Mouse (Mus musculus) urinary bladder, postnatal 10 days (tissue): ENCODE data around the gene Lgmn.

ENCODE experiments used
- DNase-seq: peaks from one replicate; pipeline ENCODE4 v3.0.0; 2022; ENCODE audit warnings: low spot score

Lgmn gene

GRCm38 (mm10) chr12:102439632-102440023 lies at the start of gene Lgmn:
Lgmn (minus strand) TSS chr12:102439813.
- DNase-seq: peak; percentile 92

- no peak for DNase-seq
These were observed 45.3 kb upstream of the Lgmn start for GRCm38 (mm10) chr12:102484946-102485345.

- no peak for DNase-seq
These were observed 40.9 kb upstream of the Lgmn start for GRCm38 (mm10) chr12:102480481-102480880.

- no peak for DNase-seq
These were observed 34.8 kb upstream of the Lgmn start for GRCm38 (mm10) chr12:102474411-102474810.

GRCm38 (mm10) chr12:102468894-102469764 lies 29.5 kb upstream of the Lgmn start, which contains the start of gene Golga5:
Golga5 (plus strand) TSS chr12:102469135.
- DNase-seq: peak; percentile 88

- DNase-seq: no peak
These were observed 28.5 kb upstream of the Lgmn start for GRCm38 (mm10) chr12:102468136-102468535.

GRCm38 (mm10) chr12:102464650-102465049 lies 25.0 kb upstream of the Lgmn start:
- DNase-seq: no peak

- DNase-seq: no peak
These were observed 21.6 kb upstream of the Lgmn start for GRCm38 (mm10) chr12:102461177-102461576.

GRCm38 (mm10) chr12:102460014-102460413 lies 20.4 kb upstream of the Lgmn start:
- no peak for DNase-seq

- DNase-seq: no peak
These were observed 17.0 kb upstream of the Lgmn start for GRCm38 (mm10) chr12:102456467-102457193.

- DNase-seq: no peak
These were observed 14.0 kb upstream of the Lgmn start for GRCm38 (mm10) chr12:102453581-102453980.

- no peak for DNase-seq
These were observed 11.7 kb upstream of the Lgmn start for GRCm38 (mm10) chr12:102451126-102451851.

GRCm38 (mm10) chr12:102450437-102450836 lies 10.8 kb upstream of the Lgmn start:
- no peak for DNase-seq

GRCm38 (mm10) chr12:102445436-102445835 lies 5.8 kb upstream of the Lgmn start:
- DNase-seq: no peak

- no peak for DNase-seq
These were observed 4.1 kb upstream of the Lgmn start for GRCm38 (mm10) chr12:102443676-102444075.

GRCm38 (mm10) chr12:102442639-102443038 lies 3.0 kb upstream of the Lgmn start:
- DNase-seq: no peak

- no peak for DNase-seq
These were observed 1.5 kb upstream of the Lgmn start for GRCm38 (mm10) chr12:102441141-102441540.

- no peak for DNase-seq
These were observed 938 bp upstream of the Lgmn start for GRCm38 (mm10) chr12:102440551-102440950.

- DNase-seq: no peak
These were observed 506 bp downstream of the Lgmn start for GRCm38 (mm10) chr12:102438983-102439631.

- no peak for DNase-seq
These were observed 1.7 kb downstream of the Lgmn start for GRCm38 (mm10) chr12:102437952-102438351.

GRCm38 (mm10) chr12:102436939-102437526 lies 2.6 kb downstream of the Lgmn start:
- no peak for DNase-seq

- no peak for DNase-seq
These were observed 5.5 kb downstream of the Lgmn start for GRCm38 (mm10) chr12:102434107-102434506.
